Mouse (Mus musculus) stomach, embryonic 14.5 days (tissue): Measurements from ENCODE around the gene Col9a2. TPM values are rescaled to one million over a fixed set of nuclear protein-coding genes. Genes with fewer than 3 reads are reported as not detected.
A peak's percentile ranks its signal among the peaks of the same experiment; 100 is the strongest.
"Not testable (repeated sequence)": the region's sequence is repeated elsewhere in the genome, so short reads cannot be mapped to it uniquely, and the experiment has no call there.

Source experiments
- ATAC-seq: fragments of 200-750 bp; cut with Nextera tagmentation; 2 replicates; pipeline ENCODE4 v1.8.0; 2017; ENCODE audit warnings: low read depth, moderate TSS enrichment; ENCODE audit not compliant: insufficient number of reproducible peaks, insufficient read depth, low FRiP score
- H3K27ac ChIP-seq: fragments of 300-500 bp; sonication (generic); 2 replicates; pipeline ENCODE4 v1.5.1; 2014; ENCODE audit warnings: mild to moderate bottlenecking, low read length, moderate library complexity, mixed read lengths
- H3K27me3 ChIP-seq: fragments of 300-500 bp; sonication (generic); 2 replicates; pipeline ENCODE4 v1.6.1; 2014; ENCODE audit warnings: low read length, control low read depth, mixed read lengths; ENCODE audit not compliant: control insufficient read depth, insufficient read depth
- H3K36me3 ChIP-seq: fragments of 300-500 bp; sonication (generic); 2 replicates; pipeline ENCODE4 v1.6.1; 2014; ENCODE audit warnings: mild to moderate bottlenecking, control low read depth, low read length, moderate library complexity, mixed read lengths; ENCODE audit not compliant: control insufficient read depth, insufficient read depth
- H3K4me1 ChIP-seq: fragments of 300-500 bp; sonication (generic); 2 replicates; pipeline ENCODE4 v1.6.1; 2014; ENCODE audit warnings: low read length, control low read depth, mixed read lengths; ENCODE audit not compliant: control insufficient read depth, insufficient read depth
- H3K4me2 ChIP-seq: fragments of 300-500 bp; sonication (generic); replicated peaks from 2 replicates; pipeline ENCODE4 v1.6.1; 2014; ENCODE audit warnings: low read depth, low read length, control low read depth
- H3K4me3 ChIP-seq: fragments of 300-500 bp; sonication (generic); 2 replicates; pipeline ENCODE4 v1.5.1; 2014; ENCODE audit warnings: low read depth, low read length, control low read depth
- H3K9ac ChIP-seq: fragments of 300-500 bp; sonication (generic); replicated peaks from 2 replicates; pipeline ENCODE4 v1.6.1; 2014; ENCODE audit warnings: low read depth, mild to moderate bottlenecking, control low read depth, low read length, moderate library complexity, mixed read lengths
- H3K9me3 ChIP-seq: fragments of 300-500 bp; sonication (generic); 2 replicates; pipeline ENCODE4 v1.6.1; 2016; ENCODE audit warnings: low read depth, low read length, control low read depth; ENCODE audit not compliant: control insufficient read depth
- WGBS: fragments of 180-500 bp; shearing (Covaris S2); extraction: QIAGEN DNeasy Blood & Tissue Kit; methylation state at CpG from one replicate; pipeline ENCODE4 v1.1.7; 2014; 5-methylcytosine and 5-hydroxymethylcytosine counted together
- polyA plus RNA-seq: library from polyadenylated mRNA; unstranded; fragments of >200 nt; fragmentation: Nextera tagmentation; extraction: Ambion mirVana; gene quantifications from 2 replicates; pipeline ENCODE4 v1.2.1, GENCODE M21; 2014

The Col9a2 gene
- polyA plus RNA-seq, 1 experiment from 2014 or later: 8.1 TPM

DNA sequence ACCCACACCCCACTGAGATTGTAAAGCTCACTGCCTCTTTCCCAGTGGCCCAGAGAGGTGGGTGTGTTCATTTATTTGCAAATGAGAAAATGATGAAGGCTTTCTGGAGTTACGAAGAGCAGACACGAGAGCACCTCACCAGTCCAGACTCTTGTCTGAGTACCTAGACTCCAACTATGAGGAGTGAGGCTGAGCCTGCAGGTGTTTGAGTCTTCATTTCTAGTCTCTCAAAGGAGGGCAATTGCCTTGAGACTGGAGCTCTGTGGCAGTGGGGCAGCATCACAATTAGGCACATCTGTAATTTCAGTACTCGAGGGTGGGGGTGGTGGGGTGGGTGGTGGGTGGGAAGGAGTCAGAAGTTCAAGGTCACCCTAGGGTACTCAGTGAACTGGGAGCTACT lies 3.8 kb downstream of the Col9a2 start:
- H3K9ac ChIP-seq: no peak overlapping the region
- WGBS: 75% methylated on average over 3 of the region's 3 CpGs
- no peak for ATAC-seq

DNA sequence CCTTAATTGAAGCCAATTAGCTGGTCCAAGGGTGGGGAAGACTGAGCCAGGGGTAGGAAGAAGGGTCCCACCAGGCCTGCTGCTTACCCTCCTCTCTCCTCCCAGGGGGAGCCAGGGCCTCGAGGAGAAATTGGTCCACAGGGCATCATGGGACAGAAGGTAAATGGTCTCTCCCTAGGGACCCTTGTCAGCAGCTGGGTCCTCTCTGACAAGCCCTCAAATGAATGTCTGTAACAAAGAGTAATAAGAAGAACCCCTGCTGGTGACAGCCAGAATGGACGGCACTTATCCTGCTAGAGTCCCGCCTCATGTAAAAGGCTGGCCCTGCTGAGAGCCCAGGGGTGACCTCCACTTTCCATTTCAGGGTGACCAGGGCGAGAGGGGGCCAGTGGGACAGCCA lies 12.7 kb downstream of the Col9a2 start:
- Histone ChIP-seq H3K4me3 (no peak overlapping the region), H3K27me3 (no peaks in the 10 kb centered on the region), H3K4me1 (no peaks in the 10 kb centered on the region), H3K27ac (no peak overlapping the region), H3K9me3 (no peaks in the 10 kb centered on the region), H3K9ac (no peak overlapping the region), H3K4me2 (no peak overlapping the region), H3K36me3 (no peaks in the 10 kb centered on the region)
- WGBS: 37% methylated on average over 4 of the region's 4 CpGs
- ATAC-seq: no peak

More for the DNA sequence above, 3.8 kb downstream of the Col9a2 start:
- Histone ChIP-seq H3K4me3 (no peak overlapping the region), H3K4me1 (peaks cover 17% of the 10 kb centered on the region), H3K9me3 (no peaks in the 10 kb centered on the region), H3K36me3 (no peaks in the 10 kb centered on the region; the same call in 1 of the 2 replicates), H3K27me3 (no peaks in the 10 kb centered on the region), H3K4me2 (no peak overlapping the region), H3K27ac (no peak overlapping the region)

DNA sequence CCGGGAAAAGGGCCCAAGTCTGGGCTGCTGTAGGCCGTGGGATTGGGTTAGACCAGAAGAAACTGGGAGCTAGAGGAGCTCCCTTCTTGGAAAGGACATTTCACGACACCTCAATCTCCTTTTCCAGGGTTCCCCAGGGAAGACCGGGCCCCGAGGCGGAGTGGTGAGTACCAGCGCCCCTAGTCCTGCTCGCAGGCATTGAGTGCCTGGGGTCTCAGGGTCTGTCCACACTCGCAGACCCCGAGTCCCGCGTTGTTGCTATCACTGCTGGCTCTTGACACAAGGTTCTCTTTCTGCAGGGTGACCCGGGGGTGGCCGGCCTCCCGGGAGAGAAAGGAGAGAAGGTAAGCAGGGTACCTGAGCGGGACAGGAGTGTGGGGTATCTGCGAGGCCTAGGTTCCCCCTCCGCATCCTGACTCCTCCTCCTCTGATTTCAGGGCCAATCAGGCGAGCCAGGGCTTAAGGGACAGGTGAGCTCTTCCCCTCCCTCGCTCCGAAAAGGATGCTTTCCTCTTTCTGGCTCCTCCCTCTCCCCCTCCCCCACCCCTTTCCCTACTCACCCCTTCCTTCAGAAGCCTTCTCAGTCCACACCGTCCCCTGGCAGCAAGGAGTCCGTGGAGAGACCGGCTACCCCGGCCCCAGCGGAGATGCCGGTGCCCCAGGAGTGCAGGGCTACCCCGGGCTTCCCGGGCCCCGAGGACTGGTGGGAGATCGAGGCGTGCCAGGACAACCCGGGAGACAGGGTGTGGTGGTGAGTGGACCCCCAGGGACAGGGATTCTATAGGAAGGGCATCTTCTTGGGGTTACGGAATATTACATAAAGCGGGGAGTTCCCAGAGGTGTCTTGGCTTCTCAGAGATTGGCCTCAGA lies 13.5 kb downstream of the Col9a2 start:
- H3K4me3 ChIP-seq: 0 out of 2 replicates have a peak overlapping the region, but pooled peaks have one; percentile 3
- H3K27ac ChIP-seq: no peak overlapping the region
- WGBS: 14% methylated on average over 35 of the region's 35 CpGs
- no peaks in the 10 kb centered on the region for H3K4me1 ChIP-seq
- H3K9ac ChIP-seq: no peak overlapping the region
- no peak for ATAC-seq
- H3K27me3 ChIP-seq: no peaks in the 10 kb centered on the region
- no peaks in the 10 kb centered on the region for H3K36me3 ChIP-seq
- peak overlapping the region; percentile 26 for H3K4me2 ChIP-seq
- no peaks in the 10 kb centered on the region for H3K9me3 ChIP-seq

DNA sequence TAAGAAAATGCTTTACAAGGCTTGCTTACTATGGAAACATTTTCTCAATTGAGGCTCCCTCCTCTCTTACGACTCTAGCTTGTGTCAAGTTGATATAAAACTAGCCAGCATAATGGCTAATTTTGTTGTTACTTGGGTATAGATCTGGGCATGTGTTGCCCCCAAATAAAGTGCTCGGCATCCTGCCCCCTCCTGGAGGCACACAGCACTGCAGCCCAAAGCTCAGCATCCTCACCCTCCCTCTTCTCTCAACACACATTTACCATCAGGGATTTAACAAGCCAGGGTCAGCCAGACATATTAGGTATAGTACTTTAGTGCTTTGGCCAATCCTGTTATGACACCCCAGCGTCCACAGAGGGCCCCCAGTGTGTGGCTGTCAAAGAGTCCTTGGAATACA lies 17.2 kb downstream of the Col9a2 start:
- no peak overlapping the region for H3K9ac ChIP-seq
- H3K4me3 ChIP-seq: no peak overlapping the region
- no peaks in the 10 kb centered on the region for H3K27me3 ChIP-seq
- WGBS: 57% methylated on average over 3 of the region's 3 CpGs
- H3K4me2 ChIP-seq: no peak overlapping the region
- H3K4me1 ChIP-seq: no peaks in the 10 kb centered on the region
- no peak overlapping the region for H3K27ac ChIP-seq
- peaks cover 5% of the 10 kb centered on the region; the same call in 1 of the 2 replicates for H3K36me3 ChIP-seq
- no peaks in the 10 kb centered on the region for H3K9me3 ChIP-seq
- no peak for ATAC-seq

DNA sequence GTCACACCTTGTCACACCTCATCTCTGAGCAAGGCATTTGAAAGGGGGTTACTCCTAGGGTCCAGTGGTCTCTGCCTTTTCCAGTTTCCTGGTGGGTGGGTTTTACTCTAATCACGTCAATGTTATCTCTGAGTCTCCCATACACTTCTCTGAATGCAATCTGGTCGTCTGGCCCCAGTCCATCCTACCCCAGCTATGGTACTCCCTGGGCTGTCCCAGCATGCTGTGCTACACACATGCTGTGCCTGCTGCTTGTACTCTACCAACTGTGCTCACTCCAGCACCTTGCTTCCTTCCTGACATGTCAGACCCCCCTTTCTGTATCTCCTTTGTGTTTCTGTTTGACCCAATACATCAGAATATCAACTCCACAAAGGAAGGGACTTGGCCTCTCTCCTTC lies 17.8 kb downstream of the Col9a2 start:
- 64% methylated on average over 2 of the region's 2 CpGs for WGBS
- Histone ChIP-seq H3K9ac (no peak overlapping the region), H3K4me3 (no peak overlapping the region), H3K27ac (no peak overlapping the region), H3K27me3 (no peaks in the 10 kb centered on the region), H3K4me1 (no peaks in the 10 kb centered on the region), H3K36me3 (peaks cover 5% of the 10 kb centered on the region; the same call in 1 of the 2 replicates), H3K4me2 (no peak overlapping the region), H3K9me3 (no peaks in the 10 kb centered on the region)
- ATAC-seq: no peak

DNA sequence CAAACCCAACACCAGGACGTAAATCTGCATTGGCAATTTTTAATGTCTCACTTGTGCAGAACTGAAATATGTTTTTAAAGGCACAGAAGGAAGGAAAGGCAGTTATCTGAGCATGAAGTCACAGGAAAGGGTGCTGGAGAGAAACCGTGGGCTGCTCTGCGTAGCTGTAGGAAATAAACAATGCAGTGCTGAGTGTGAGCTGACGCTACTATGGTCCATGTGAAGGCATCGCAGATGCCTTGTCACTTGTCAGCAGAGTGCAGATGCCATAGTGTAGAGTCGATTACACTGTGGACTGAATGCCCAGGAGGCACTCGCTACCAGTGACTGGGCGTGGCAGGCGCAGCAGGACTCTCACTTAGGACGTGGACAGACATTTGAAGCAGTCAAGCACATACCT lies 20.0 kb downstream of the Col9a2 start:
- not testable (repeated sequence) for H3K9ac ChIP-seq, ATAC-seq, H3K4me2 ChIP-seq, H3K4me1 ChIP-seq, H3K4me3 ChIP-seq, H3K27ac ChIP-seq, H3K36me3 ChIP-seq, H3K27me3 ChIP-seq, H3K9me3 ChIP-seq
- WGBS: 84% methylated on average over 10 of the region's 10 CpGs

DNA sequence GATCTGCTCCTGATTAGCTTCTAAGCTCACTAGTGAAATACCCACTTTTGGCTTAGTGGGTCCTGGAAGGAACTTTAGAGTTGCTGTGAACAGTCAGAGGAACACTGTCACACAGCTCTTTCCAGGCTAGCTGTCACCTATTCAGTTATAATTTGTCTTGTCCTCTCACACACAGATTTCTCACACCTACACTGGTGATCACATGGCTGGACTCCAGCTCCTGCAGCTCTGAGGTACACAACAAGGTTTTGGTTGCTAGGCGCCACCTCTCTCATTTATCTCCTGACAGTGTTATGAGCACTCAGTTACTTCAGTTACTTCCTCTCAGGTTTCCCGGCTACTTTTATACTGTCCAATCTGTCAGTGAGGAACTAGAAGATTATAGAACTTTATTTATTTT lies 26.2 kb downstream of the Col9a2 start:
- H3K4me2 ChIP-seq: no peak overlapping the region
- H3K4me1 ChIP-seq: no peaks in the 10 kb centered on the region
- no peak for ATAC-seq
- WGBS: 76% methylated on average over 2 of the region's 2 CpGs
- no peak overlapping the region for H3K27ac ChIP-seq
- H3K4me3 ChIP-seq: no peak overlapping the region
- no peaks in the 10 kb centered on the region for H3K27me3 ChIP-seq
- no peaks in the 10 kb centered on the region for H3K9me3 ChIP-seq
- H3K36me3 ChIP-seq: peaks cover 22% of the 10 kb centered on the region
- H3K9ac ChIP-seq: no peak overlapping the region

DNA sequence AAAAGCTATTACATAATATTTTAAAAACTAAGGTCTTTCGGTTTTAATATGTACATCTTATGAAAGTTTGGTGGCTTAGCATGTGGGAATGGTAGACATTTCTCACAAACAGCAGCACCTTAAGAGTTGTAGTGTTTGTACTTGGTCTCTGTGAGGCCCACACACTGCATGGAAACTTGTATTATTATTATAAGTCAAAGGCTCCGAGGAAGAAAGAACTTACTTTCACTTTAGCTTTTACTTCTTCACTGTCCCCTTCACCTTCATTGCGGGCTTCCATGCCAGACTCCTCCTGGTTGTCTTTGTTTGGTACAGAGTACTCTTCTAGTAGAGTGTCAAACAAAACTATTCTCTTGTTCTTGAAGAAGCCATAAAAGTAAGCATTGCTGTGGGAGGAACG lies 35.1 kb downstream of the Col9a2 start:
- ATAC-seq: no peak
- WGBS: 89% methylated on average over 4 of the region's 4 CpGs
- Histone ChIP-seq H3K36me3 (peaks cover 28% of the 10 kb centered on the region), H3K27ac (no peak overlapping the region), H3K9me3 (no peaks in the 10 kb centered on the region), H3K4me2 (no peak overlapping the region), H3K4me3 (no peak overlapping the region), H3K27me3 (no peaks in the 10 kb centered on the region), H3K9ac (no peak overlapping the region), H3K4me1 (no peaks in the 10 kb centered on the region)
